Mouse (Mus musculus) heart, adult 8-10 months (tissue): ENCODE measurements around the gene Vmn1r90. TPM values are rescaled to one million over a fixed set of nuclear protein-coding genes. Genes with fewer than 3 reads are reported as not detected.
"Not testable (repeated sequence)": the region's sequence is repeated elsewhere in the genome, so short reads cannot be mapped to it uniquely, and the experiment has no call there.

ENCODE experiments used
- DNase-seq: peaks from one replicate; pipeline ENCODE4 v3.0.0; 2022; ENCODE audit warnings: low spot score
- total RNA-seq, 4 experiments: library from RNA; stranded (reverse); gene quantifications; 2 replicates each; pipeline ENCODE4 v1.2.4; 2022

Gene Vmn1r90
- under 1 TPM in 2 of 4 experiments, not detected in 2; 0.03 to 0.19 TPM for total RNA-seq

DNA sequence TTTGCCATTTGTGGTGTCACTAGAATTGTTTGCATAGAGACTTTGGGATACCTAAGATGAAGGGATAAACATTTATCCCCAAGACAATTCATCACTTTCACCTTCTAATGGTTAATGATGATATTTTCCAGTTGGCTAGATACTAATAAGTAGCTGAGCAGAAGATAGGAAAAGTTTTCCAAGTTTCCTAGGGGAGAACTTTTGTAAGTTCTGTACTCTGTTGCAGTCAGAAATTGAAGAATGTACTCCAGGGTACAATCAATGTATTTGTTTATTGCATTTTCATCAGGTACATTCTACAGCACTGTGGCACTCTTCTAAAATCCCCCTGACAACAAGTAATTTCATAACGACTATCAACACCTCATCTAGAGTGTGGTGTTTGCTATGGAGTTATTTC is at the start of gene Vmn1r90:
Gene Vmn1r90 (minus strand): TSS at position 101 of the 400 bp plus-strand sequence.
- DNase-seq, result no peak

- not testable (repeated sequence) for DNase-seq
These were observed 29.7 kb upstream of the Vmn1r90 start for GRCm38 (mm10) chr7:14593009-14593408.

- no peak for DNase-seq
These were observed 11.0 kb downstream of the Vmn1r90 start for GRCm38 (mm10) chr7:14552284-14552683.

DNA sequence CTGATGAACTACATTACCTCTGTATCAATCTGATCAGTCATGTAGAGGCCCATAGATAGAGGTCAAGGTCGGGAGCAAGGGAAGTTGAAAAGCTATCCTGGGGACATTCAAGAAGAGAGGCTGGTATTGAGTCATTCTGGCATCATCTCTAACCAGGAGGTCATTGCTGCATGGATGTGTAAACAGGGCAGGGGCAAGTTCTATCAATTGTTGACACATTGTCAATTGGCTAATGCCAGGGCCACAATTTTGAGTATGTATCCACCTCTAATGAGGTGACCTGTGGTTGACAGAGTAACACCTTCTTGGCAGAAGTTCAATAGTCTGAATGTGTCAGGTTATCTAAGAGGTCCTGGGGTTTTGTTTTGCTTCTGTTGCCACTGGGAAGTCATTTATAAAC is 38.0 kb downstream of the Vmn1r90 start:
- no peak for DNase-seq

- no peak for DNase-seq
These were observed 40.7 kb downstream of the Vmn1r90 start for GRCm38 (mm10) chr7:14522636-14523035.

DNA sequence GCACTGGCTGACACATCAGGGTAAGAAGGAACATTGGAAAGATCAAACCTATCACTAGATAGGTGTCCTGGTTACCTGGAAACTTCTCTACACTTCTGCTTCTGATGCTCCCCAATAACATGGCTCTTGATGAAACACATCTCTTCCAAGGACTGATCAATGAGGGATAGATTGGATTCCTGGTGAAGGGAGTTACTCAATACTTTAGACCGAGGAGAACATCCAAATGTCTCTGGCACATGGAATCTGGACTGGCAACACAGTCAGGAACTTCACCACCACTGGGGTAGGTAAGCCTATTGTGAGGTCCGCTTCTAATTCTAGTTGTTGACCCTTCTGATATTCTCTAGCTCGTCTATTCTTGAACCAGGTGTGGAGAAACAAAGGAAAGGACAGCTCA is 45.0 kb downstream of the Vmn1r90 start:
- no peak for DNase-seq

Other genes with a start within 250 kb of the Vmn1r90 start
- gene Obox8, start 229.9 kb downstream of the Vmn1r90 start, total RNA-seq, result not detected
- not detected for gene Sult2a8, start 116.7 kb downstream of the Vmn1r90 start, total RNA-seq
- gene Sult2a7, start 69.3 kb downstream of the Vmn1r90 start, total RNA-seq, result not detected
- not detected for gene Obox7, start 96.0 kb upstream of the Vmn1r90 start, total RNA-seq